Mouse (Mus musculus): ENCODE measurements around the gene Mobp.

The Mobp gene

DNA sequence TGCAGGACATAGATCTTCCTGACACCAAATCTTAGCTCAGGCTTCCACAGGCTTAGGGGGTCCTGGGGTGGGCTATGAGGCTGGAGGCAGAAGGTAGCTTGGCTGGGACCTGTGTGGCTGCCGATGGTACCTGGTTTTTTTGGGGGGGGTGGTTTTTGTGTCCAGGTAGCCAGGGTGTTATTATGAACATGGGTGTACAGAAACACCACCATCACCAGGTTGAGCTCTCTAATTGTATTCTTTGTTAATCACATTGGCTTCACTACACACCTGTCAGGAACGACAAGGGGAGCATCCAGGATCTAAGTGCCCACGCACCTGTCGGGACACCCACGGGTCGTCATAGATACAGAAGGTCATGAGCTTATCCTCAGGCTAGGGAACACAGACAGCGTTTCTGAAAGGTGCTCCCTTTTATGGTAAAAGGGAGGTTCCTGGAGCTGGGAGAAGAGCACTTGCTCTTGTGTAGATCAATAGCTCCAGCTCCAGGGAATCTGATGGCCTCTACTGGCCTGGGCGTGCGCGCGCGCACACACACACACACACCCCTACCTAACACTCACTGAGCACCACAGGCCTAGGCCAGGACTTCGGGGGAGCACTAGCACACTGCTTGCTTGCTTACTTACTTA lies 14.9 kb upstream of the Mobp start:
- no peak for DNase-seq (ENCODE audit: low spot score in 2 of 2)

DNA sequence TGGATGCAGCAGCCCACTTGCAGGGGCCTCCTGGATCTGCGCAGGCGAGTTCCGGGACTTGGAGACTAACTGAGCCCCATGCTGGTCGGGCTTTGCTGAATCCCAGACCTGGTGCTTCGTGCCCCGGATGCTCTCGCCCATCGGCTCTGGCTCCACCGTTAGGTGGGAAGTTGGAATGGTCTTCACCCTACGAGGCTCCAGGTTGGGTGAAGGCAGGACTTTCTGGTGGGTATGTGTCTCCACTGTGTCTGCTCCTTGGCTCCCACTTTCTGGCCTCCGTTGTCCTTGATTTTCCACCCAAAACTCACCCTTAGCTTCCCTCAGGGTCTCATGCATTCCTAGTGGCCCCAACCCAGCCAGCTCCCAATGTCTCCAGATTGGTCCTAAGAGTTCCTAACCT lies 14.1 kb upstream of the Mobp start:
- DNase-seq (ENCODE audit: low spot score in 2 of 2), result no peak

DNA sequence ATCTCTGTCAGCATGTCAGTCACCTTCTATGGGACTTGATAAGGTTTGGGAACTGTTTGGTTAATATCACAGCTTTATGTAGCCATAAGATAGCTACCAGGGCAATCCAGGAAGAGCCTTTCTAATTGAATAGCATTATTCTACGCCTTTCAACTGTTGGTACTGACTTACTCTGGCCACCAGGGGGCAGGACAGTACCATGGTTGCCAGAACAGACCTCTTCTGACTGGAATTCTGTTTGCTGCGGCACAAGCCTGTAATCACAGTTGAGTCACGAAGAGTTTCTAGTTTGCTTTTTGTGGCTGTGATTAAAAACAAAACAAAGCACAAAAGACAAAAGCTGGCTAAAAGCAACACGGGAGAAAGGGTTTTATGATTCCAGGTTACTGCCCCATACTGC lies 8.9 kb upstream of the Mobp start:
- DNase-seq (ENCODE audit: low spot score in 2 of 2), result peak; percentile 59 to 64

DNA sequence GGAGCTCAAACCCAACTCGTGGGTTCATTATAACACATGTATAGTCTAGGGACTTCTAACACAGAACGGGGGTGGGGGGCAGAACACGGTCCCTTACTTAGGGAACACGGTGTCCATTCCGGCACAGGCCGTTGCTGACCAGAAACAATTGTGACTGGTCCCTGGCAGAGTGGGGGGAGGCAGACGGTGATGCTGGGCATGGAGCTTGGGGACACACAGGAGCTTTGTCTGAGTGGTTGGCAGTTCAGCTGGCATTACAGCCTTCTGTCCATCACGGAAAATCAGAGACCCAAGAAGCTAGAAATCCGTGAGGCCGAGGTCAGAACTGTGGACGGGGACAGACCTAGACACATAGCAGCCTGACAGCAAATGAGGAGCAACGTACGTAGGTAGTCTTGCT lies 5.0 kb upstream of the Mobp start:
- DNase-seq (ENCODE audit: low spot score in 2 of 2), result no peak

DNA sequence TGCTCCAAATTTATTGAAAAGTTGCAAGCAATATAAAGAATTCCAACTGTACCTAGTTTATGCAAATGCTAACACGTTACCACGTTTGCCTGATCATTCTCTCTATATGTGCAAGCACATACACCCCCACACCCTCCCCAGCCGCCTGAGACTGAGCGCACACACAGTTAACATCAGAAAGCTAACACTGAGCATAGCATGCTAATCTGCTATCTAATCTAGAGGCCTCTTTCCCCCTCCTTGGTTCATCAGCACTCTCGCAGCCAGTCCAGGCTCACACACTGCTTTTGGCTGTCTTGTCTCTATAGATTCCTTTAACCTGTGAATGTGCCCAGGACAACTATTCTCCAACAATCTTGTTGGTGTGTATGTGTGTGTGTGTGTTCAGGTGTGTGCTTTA lies 1.6 kb downstream of the Mobp start:
- no peak for DNase-seq (ENCODE audit: low spot score in 2 of 2)

DNA sequence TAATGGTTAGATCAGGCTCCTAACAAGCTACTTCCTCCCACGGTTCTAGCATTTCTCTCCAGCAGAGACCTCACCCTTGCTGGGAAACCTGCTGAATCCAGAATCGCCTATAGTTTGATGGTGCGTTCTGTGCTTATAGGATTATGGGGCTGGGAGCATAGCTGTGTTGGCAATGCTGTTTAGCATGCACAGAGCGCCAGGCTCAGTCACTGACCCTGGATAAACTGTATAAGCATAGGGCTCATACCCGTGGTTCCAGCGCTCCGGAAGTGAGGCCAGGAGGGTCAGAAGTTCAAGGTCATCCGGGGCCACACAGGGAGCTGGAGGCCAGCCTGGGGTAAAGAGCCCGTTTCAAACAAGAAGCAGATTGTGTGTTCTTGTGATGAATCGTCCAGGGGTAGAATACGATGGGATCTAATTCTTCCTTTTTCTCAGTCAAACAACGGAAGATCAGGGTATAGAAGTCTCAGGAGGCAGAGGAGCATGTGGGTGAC lies 2.4 kb downstream of the Mobp start:
- DNase-seq (ENCODE audit: low spot score in 2 of 2), result no peak

DNA sequence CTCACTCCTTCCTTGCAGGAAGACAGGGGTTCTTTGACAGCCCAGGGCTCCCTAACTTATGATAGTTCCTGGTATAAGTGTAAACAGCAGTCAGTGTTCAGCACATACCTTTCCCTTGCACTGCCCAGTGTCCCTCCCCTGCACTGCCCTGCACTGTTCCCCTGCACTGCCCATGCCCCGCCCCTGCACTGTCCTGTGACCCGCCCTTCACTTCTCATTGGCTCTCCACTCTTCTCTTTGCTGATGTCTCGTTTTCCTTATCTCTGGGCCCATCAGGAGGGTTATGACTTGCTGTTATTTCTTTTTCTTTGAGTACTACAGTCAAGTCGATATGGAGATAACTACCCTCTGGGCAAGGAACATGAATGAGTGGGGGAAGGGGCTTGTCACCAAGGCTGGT lies 8.5 kb downstream of the Mobp start:
- no peak for DNase-seq (ENCODE audit: low spot score in 2 of 2)

DNA sequence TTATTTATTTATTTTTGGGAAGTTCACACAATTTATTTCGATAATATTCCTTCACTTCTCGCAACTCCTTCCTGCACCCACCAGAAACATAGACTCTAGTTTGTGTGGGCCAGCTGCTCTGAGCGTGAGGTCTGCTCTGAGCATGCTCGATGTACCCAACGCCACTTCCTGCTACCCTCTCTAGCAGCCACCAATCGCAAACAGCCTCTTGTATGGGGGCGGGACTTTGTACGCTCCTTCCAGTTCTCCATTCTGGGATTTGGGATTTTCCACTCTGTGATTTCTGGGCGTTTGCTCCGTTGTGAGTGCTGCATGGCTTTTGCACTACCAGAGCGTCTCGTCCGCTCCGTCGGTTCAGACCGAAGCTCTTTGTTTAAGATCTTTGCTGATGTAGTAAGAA lies 14.4 kb downstream of the Mobp start:
- DNase-seq (ENCODE audit: low spot score in 2 of 2), result no peak

DNA sequence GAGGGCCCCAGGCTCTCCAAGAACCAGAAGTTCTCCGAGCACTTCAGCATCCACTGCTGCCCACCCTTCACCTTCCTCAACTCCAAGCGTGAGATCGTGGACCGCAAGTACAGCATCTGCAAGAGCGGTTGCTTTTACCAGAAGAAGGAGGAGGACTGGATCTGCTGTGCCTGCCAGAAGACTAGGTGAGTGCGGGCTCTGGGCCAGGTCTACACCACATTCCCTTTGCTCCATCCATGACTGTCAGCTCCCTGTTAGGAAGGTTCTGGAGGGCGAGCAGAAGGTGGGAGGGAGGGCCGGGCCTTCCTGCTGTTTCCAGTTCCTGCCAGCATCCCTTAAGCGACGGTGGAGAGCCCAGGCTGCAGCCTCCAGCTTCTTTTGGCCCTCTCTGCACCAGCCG lies 18.3 kb downstream of the Mobp start:
- no peak for DNase-seq (ENCODE audit: low spot score in 2 of 2)

DNA sequence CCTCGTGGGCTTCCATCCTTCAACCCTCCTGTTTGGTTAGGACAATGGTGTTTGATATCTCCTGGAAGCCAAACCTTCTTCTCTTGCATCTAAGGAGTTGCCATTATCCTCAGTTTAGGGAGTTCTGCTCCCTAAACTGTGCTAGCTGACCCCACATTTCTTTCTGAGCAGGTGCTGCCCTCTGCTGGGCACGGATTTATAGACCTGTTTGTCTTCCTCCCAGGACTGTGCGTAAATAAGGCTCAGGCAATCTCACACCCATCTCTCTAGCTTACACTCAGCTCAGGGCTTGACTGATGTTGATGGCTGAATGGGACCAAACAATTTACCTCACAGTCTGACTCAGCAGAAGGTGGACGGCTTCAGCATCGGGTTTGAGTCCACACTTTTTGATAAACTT lies 21.8 kb downstream of the Mobp start:
- peak; percentile 18 to 65 for DNase-seq (ENCODE audit: low spot score in 2 of 2)

DNA sequence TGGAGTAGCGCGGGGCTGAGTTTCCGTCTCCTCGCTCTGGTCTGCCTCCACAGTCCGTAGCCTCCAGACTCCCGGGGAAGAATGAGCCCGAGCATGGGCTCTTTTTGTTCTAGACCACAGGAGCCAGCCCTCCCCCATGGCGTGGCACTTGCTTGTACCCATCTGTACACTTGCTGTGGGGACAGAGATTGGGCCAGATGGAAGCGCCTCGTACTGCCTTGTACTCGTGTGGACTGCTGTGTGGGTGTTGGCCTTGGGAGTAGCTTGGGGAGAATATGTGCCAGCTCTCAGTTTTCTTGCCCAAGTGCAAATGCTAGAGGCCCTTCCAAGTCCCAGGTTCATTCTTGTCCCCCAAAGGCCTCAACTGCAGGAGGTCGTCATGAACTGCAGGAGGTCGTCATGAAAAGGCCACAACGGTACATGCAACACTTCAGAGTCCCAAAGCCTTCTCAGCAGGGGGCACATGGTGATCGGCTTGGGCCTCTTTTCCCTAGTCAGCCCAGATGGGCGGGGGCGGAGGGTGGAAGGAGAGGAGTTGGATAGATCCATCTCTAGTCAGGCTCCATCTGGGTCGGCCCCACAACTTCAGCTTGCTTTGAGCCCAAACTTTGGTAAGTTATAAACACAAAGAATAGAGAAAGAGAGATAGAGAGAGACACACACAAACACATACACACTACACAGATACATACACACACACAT lies 25.1 kb downstream of the Mobp start:
- no peak for DNase-seq (ENCODE audit: low spot score in 2 of 2)

DNA sequence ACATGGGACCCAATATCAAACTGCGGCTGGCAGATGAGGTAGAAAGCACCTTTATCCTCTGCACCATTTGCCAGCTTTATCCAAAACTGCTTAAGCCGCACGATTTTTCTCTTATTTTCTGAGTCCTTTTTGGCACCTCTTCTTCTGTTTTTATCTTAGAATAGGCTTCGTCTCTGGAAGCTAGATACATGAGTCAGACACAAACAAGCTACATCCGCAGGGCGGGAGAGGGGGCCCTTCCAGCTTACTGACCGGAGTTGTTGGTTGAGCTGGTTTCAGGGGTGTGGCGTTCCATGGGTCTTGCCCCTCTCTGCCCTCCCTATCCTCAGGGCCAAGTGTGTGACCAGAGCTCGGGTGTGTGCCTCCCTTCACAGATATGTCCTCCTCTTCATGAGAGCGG lies 29.3 kb downstream of the Mobp start:
- no peak for DNase-seq (ENCODE audit: low spot score in 2 of 2)

DNA sequence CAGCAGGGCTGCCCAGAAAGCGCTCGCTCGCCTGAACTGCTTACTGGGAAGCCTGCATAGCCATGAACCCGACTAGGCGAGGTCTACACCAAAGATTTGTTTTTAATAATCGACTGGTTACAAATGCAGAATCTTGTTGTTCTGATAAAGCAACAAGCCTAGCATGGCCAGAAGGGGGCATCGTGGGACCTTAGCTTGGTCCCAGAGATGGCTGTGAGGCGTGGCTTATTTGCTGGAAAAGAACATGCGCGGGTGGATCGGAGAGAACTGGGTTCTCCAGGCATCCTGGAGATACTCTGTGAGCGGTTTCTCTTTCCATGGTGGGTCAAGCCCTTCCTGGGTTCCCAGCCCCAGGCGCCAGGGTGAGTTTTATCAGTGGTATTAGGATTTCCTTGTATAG lies 35.0 kb downstream of the Mobp start:
- peak in 1 of 2 experiments; percentile 8 for DNase-seq (ENCODE audit: low spot score in 2 of 2)

DNA sequence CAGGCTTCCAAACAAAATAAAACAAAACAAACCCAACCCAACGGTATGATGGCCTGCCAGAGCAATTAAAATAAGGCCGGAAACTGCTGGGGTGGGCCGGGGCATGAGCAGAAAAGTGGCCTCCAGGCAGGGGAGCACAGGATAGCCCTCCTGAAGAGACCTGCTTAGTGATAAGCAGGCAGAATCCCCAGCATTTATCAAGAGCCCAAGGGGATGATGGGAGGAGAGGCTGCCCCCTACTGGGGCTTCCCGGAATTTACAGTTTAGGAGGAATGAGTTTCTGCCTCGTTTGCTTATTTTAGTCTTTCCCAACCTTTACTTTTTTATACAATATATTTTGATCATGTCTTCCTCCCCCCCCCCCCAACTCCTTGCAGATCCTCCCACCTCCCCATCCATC lies 37.3 kb downstream of the Mobp start:
- no peak for DNase-seq (ENCODE audit: low spot score in 2 of 2)

DNA sequence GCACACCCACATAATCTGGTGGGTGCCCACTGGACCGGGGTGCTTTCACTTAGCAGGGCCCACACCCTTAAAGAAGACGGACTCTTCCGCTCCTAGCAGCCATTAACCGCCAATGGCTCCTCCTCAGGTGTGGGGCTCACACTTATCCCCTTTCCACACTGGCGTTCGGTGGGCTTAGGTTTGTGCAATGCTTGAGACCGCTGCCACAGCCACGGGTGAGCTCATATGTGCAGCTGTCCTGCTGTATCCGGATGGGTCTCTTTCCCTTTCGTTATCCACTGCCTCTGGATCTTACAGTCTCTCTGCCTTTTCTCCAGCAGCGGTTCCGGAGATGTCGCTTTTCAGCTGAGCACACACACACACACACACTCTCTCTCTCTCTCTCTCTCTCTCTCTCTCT lies 41.4 kb downstream of the Mobp start:
- DNase-seq (ENCODE audit: low spot score in 2 of 2), result no peak

DNA sequence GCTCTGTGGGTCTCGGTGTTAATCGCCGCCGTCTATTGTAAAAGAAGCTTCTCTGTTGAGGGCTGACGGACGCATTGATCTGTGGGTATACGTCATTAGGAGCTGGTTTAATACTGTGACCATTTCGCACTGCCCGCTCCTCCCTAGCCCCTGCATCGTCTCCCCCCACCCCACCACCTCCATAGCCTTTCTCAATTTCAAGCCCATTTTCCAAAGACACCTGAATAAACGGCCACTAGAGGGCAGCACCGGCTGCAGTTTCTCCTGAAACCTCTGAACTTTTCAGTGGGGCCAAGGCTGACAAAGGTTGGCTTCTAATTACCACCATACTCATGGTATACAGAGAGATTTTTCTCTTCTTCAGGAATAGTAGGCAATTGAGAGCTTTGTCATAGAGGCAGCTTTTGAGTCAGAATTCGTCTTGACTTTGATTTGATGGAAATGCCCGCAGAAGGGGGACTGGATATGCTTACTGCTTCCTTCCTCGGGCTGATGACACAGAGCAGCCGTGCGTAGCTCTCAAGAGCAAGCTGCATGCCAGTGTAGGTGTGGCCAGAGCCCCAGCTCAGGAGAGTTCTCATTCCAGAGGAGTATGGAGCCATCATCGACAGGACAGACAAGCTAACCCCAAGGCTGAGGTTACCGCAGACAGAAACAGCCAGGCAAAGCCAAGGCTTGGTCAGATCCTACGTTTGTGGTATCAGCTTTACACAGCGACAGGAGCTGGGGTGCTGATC lies 42.0 kb downstream of the Mobp start:
- DNase-seq (ENCODE audit: low spot score in 2 of 2), result peak; percentile 43 to 68

DNA sequence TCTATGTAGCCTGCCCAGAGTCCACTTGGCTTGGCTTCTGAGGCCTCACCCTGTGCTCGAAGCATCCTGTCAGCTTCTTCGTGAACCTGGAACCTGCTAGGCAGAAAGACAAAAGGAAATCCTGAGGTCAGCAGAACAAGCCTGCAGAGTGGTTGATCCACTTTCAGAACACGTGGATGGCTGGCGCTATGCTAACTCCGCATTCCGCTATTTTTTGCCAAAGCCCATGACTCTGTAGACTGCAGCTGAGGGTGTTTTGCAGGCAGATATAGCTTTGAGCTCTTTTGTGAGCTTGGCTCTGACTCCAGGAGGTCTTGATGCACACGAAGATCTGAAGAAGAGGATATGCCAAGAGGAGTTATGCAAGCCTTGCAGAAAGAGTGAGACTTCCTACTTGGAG lies 43.2 kb downstream of the Mobp start:
- no peak for DNase-seq (ENCODE audit: low spot score in 2 of 2)

DNA sequence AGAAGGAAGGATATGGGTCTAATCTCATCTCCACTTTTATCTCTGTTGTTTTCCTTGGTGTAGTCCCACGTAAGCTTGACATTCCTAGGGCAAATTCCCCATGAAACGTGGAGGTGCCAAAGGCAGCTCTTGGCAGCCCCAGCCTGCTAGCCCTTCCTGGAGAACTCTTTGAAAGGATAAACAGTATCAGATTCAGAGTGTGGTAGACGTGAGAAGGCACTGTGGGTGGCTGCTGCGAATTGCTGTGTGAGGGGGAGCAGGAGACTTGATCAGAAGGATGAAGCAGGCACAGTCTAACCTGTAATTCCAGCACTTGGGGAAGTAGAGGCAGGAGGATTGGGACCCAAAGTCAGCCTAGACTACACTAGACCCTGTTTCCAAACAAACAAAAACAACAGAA lies 51.4 kb downstream of the Mobp start:
- no peak for DNase-seq (ENCODE audit: low spot score in 2 of 2)

DNA sequence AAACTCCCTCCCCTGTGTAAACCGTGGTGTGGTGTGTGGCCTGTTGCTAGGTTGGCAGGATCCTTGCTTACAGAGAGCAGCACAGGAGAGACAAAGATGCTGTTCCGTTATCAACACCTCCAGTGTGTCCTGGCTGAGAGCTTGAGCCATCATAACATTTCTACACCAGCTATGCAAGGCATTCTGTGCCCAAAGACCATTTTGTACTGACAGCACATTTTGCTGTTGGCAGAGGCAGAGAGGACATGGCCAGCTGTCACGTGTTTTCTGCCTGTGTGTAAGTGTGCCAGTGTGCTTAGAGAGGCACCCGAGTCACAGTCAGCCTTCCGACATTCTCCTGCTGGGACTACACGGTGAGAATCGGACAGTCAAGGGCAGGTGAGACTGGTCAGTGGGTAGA lies 52.2 kb downstream of the Mobp start:
- DNase-seq (ENCODE audit: low spot score in 2 of 2), result no peak

DNA sequence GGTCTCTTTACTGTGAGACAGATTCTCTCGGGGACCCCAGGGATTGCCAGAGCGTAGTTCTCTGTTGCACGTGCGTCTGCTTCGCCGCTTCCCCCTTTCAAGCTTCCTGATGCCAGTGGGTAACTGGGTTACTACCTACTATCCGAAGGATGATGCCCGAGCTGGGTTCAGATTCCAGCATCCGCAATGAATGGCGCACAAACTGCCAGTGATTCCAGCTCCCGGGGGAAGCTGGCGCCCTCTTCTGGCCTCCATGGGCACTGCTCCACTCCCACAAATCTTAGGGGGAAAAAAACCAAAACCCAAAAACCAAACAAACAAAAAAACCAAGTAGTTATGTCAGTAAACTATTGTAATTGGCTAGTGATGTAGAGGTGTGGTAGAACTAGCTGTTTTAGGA lies 53.2 kb downstream of the Mobp start:
- no peak for DNase-seq (ENCODE audit: low spot score in 2 of 2)

DNA sequence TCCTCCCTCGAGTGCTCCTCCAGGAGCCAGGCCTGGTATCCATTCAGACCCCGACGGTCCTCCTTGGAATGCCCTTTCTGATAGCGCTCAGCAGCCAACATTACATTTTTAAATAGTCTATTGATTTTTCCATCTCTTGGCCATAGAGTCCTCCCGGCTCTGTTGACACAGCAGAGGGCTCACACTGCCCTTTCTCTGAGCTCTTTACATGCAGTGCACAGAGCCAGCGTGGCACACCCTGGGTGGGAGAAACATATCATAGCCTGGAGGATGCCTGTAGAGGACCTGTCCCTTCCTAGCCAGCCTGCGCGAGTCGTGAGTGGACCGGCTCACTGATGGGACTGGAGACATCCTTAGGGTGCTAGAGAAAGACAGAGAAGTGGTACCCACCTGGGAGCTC lies 54.4 kb downstream of the Mobp start:
- DNase-seq (ENCODE audit: low spot score in 2 of 2), result no peak

DNA sequence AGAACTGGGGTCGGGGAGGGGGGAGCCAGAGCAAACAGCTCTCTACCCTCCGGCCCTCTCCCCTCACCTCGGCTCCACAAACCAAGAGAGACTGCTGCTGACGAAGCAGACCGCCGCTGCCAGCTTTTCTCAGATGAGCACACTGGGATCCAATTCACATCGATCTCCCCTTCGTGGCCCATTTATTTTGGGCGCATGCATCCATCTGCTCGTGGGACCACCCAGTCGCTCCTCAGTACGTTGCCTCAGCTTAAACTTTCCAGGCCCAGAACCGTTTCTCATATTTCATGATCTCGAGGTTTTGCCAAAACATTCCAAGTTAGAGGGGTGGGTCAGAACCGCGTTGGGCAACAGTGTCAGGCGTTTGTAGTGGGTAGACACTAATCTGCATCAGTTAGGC lies 57.4 kb downstream of the Mobp start:
- no peak for DNase-seq (ENCODE audit: low spot score in 2 of 2)

DNA sequence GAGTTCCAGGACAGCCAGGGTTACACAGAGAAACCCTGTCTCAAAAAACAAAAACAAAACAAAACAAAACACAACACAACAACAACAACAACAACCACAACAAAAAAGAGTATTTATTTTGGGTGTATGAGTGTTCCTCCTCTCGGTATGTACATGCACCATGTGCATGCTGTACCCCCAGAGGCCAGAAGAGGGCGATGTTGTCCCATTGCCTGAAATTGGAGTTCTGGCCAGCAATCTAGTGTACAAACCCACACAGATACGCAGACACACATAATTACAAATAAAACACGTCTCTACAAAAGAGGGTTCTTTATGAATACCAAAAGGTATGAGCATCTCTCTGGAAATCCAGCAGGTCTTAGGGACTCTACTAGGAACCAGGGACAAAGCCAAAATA lies 60.6 kb downstream of the Mobp start:
- no peak for DNase-seq (ENCODE audit: low spot score in 2 of 2)
